28 mouse cellular contexts compared by ENCODE assay signal in the genomic region with DNA sequence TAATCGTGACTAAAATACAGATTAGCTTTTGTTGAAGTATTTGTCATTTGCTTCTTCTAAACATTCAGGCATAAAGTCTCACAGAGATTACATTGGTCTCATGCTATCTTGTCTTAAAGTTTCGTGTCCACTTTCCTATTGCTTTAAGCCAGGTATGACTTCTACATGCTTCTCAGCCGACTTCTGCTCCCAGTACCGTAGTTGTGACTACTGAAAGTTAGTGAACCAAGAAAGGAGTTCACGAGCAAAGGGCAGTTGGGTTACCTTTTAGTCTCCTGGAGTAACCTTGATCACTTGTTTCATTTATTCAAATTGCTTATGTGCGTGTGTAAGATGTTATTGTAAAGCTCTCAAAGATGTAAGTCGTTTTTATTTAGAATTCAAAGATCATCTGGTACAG. TPM values are rescaled to one million over a fixed set of nuclear protein-coding genes. Genes with fewer than 3 reads are reported as not detected.
DNase-seq lines count a peak whose midpoint lies in the region; ATAC-seq and TF ChIP-seq lines count a peak whose summit lies in the region.
"Had no signal": no experiment of that assay in that cellular context is flagged by ENCODE, and none has a peak within 500 bp of the region (broad histone marks: within the 10 kb centered on the region; RNA-seq: fewer than 3 reads in every experiment).

No protein-coding gene starts in this region.

- H3K9me3 ChIP-seq in intestine, embryonic 14.5 days (ENCODE audit: control insufficient read depth, low read length), result no peaks in the 10 kb centered on the region
- H3K9me3 ChIP-seq in intestine, embryonic 16.5 days (ENCODE audit: control insufficient read depth, low read length), result no peaks in the 10 kb centered on the region
- no peaks in the 10 kb centered on the region for H3K9me3 ChIP-seq in kidney, embryonic 16.5 days (ENCODE audit: low read length)
- H3K9me3 ChIP-seq in liver, postnatal 0 days (ENCODE audit: low read length), result no peaks in the 10 kb centered on the region
- H3K9me3 ChIP-seq: G1E had no signal

- TF ChIP-seq EP300 in liver, postnatal 0 days (IDR thresholded peaks at IDR 0.05; ENCODE audit: low read depth), result no peak

- H3K27ac ChIP-seq in intestine, embryonic 14.5 days (ENCODE audit: low read depth), result no peak overlapping the region
- H3K27ac ChIP-seq in intestine, embryonic 16.5 days (ENCODE audit: low read length), result no peak overlapping the region
- no peak overlapping the region for H3K27ac ChIP-seq in kidney, adult 2 months (ENCODE audit: insufficient read depth, low read depth, low read length)
- H3K27ac ChIP-seq in kidney, embryonic 16.5 days (ENCODE audit: low read length), result no peak overlapping the region
- peak overlapping the region; percentile 38; the same call in 1 of the 2 replicates for H3K27ac ChIP-seq in liver, adult 2 months (replicated peaks; ENCODE audit: insufficient read depth, low read depth, low read length)
- H3K27ac ChIP-seq in liver, postnatal 0 days (ENCODE audit: low read depth), result no peak overlapping the region

- no peaks in the 10 kb centered on the region for H3K36me3 ChIP-seq in intestine, embryonic 14.5 days (ENCODE audit: control insufficient read depth, insufficient read depth, low read length)
- H3K36me3 ChIP-seq in intestine, embryonic 16.5 days (ENCODE audit: control insufficient read depth, insufficient read depth, low read length), result no peaks in the 10 kb centered on the region
- H3K36me3 ChIP-seq in kidney, adult 2 months (ENCODE audit: control insufficient read depth, insufficient read depth, low read length), result peaks cover 8% of the 10 kb centered on the region
- H3K36me3 ChIP-seq in kidney, embryonic 16.5 days (ENCODE audit: insufficient read depth, low read length), result no peaks in the 10 kb centered on the region
- H3K36me3 ChIP-seq in liver, adult 2 months (ENCODE audit: control insufficient read depth, insufficient read depth, low read length), result peaks cover 85% of the 10 kb centered on the region
- peaks cover 31% of the 10 kb centered on the region for H3K36me3 ChIP-seq in liver, postnatal 0 days (replicated peaks; ENCODE audit: insufficient read depth, low read length)
- H3K36me3 ChIP-seq: G1E had no signal

- H3K4me1 ChIP-seq in intestine, embryonic 14.5 days (replicated peaks; ENCODE audit: control insufficient read depth, insufficient read depth, low read length), result no peaks in the 10 kb centered on the region
- H3K4me1 ChIP-seq in intestine, embryonic 16.5 days (ENCODE audit: control insufficient read depth, insufficient read depth, low read length), result no peaks in the 10 kb centered on the region
- peaks cover 10% of the 10 kb centered on the region; the same call in 1 of the 2 replicates for H3K4me1 ChIP-seq in kidney, adult 2 months (ENCODE audit: control insufficient read depth, insufficient read depth, low read length)
- peaks cover 5% of the 10 kb centered on the region for H3K4me1 ChIP-seq in kidney, embryonic 16.5 days (ENCODE audit: insufficient read depth, low read length)
- peaks cover 11% of the 10 kb centered on the region for H3K4me1 ChIP-seq in liver, adult 2 months (ENCODE audit: control insufficient read depth, insufficient read depth, low read length)
- no peaks in the 10 kb centered on the region for H3K4me1 ChIP-seq in liver, postnatal 0 days (ENCODE audit: insufficient read depth)

- H3K27me3 ChIP-seq in intestine, embryonic 14.5 days (replicated peaks; ENCODE audit: control insufficient read depth, insufficient read depth, low read length), result no peaks in the 10 kb centered on the region
- H3K27me3 ChIP-seq in intestine, embryonic 16.5 days (replicated peaks; ENCODE audit: control insufficient read depth, insufficient read depth, low read length), result no peaks in the 10 kb centered on the region
- H3K27me3 ChIP-seq in kidney, adult 2 months (replicated peaks; ENCODE audit: control insufficient read depth, insufficient read depth, low read length), result no peaks in the 10 kb centered on the region
- H3K27me3 ChIP-seq in kidney, embryonic 16.5 days (ENCODE audit: insufficient read depth, low read length), result no peaks in the 10 kb centered on the region
- no peaks in the 10 kb centered on the region for H3K27me3 ChIP-seq in liver, adult 2 months (ENCODE audit: control insufficient read depth, insufficient read depth, low read length)
- no peaks in the 10 kb centered on the region for H3K27me3 ChIP-seq in liver, postnatal 0 days (ENCODE audit: insufficient read depth, low read length)
- H3K27me3 ChIP-seq: CH12.LX, Patski had no signal

- no peak overlapping the region for H3K9ac ChIP-seq in intestine, embryonic 14.5 days (ENCODE audit: low read length)
- H3K9ac ChIP-seq in intestine, embryonic 16.5 days (ENCODE audit: low read depth, low read length), result no peak overlapping the region
- H3K9ac ChIP-seq in kidney, embryonic 16.5 days (replicated peaks; ENCODE audit: low read length), result no peak overlapping the region
- 0 out of 2 replicates have a peak overlapping the region, but pooled peaks have one; percentile 25 for H3K9ac ChIP-seq in liver, adult 2 months (ENCODE audit: low read depth, low read length)
- H3K9ac ChIP-seq in liver, postnatal 0 days (replicated peaks), result no peak overlapping the region

- H3K4me3 ChIP-seq in intestine, embryonic 14.5 days (ENCODE audit: low read depth, low read length), result no peak overlapping the region
- H3K4me3 ChIP-seq in intestine, embryonic 16.5 days (ENCODE audit: low read length), result no peak overlapping the region
- no peak overlapping the region for H3K4me3 ChIP-seq in kidney, adult 2 months (ENCODE audit: insufficient read depth, low read depth, low read length)
- no peak overlapping the region for H3K4me3 ChIP-seq in kidney, embryonic 16.5 days (ENCODE audit: low read length)
- H3K4me3 ChIP-seq in liver, adult 2 months (ENCODE audit: insufficient read depth, low read depth, low read length), result no peak overlapping the region
- H3K4me3 ChIP-seq in liver, postnatal 0 days (ENCODE audit: low read depth, low read length), result no peak overlapping the region

- no peak overlapping the region for H3K4me2 ChIP-seq in intestine, embryonic 14.5 days (ENCODE audit: low read length)
- no peak overlapping the region for H3K4me2 ChIP-seq in intestine, embryonic 16.5 days (ENCODE audit: low read depth, low read length)
- H3K4me2 ChIP-seq in kidney, embryonic 16.5 days (replicated peaks; ENCODE audit: low read depth, low read length), result no peak overlapping the region
- H3K4me2 ChIP-seq in liver, postnatal 0 days (ENCODE audit: low read depth, low read length), result no peak overlapping the region

- DNase-seq in intestine, embryonic 14.5 days (ENCODE audit: low spot score), result peak; percentile 32
- peak; percentile 63 for DNase-seq in kidney, adult 2 months
- no peak for DNase-seq in kidney, adult 18-20 months
- DNase-seq in kidney, adult 9 months, result peak; percentile 56
- no peak for DNase-seq in liver, adult 2 months (ENCODE audit: extremely low read depth, low read depth, low spot score)
- DNase-seq in liver, postnatal 0 days, result no peak
- DNase-seq: adrenal gland, adult 2 months; adrenal gland, adult 8-10 months; adrenal gland, postnatal 10 days; adrenal gland, postnatal 25 days; adrenal gland, postnatal 36 days; B cell, adult 2 months; cerebellum, adult 11 months; cerebellum, adult 11-12 months had no signal

- H3K79me2 ChIP-seq in liver, adult 2 months (ENCODE audit: control insufficient read depth, insufficient read depth, low read length), result no peaks in the 10 kb centered on the region

- no peak for TF ChIP-seq POLR2A in kidney, adult 2 months (IDR thresholded peaks at IDR 0.05; ENCODE audit: low read depth, low read length)
- TF ChIP-seq POLR2A in liver, adult 2 months (IDR thresholded peaks at IDR 0.05; ENCODE audit: extremely low read depth, insufficient read depth, low read length), result no peak

- 92% methylated on average over 7 of the region's 7 CpGs for WGBS in intestine, embryonic 14.5 days
- WGBS in intestine, embryonic 16.5 days, result 89% methylated on average over 7 of the region's 7 CpGs
- WGBS in kidney, adult 2 months, result 58% methylated on average over 7 of the region's 7 CpGs
- WGBS in kidney, embryonic 16.5 days, result 81% methylated on average over 7 of the region's 7 CpGs
- WGBS in liver, adult 2 months, result 53% methylated on average over 7 of the region's 7 CpGs
- 84% methylated on average over 7 of the region's 7 CpGs for WGBS in liver, postnatal 0 days (ENCODE audit: insufficient replicate concordance)

- no peak for TF ChIP-seq CTCF in kidney, adult 2 months (conservative IDR thresholded peaks at IDR 0.05; ENCODE audit: insufficient read depth, insufficient read length, low read depth, low read length)
- no peak for TF ChIP-seq CTCF in liver, adult 2 months (IDR thresholded peaks at IDR 0.05; ENCODE audit: low read depth, low read length)
- TF ChIP-seq CTCF in liver, postnatal 0 days (IDR thresholded peaks at IDR 0.05; ENCODE audit: low read depth), result no peak

- no peak for ATAC-seq in intestine, embryonic 14.5 days (replicated peaks; ENCODE audit: low FRiP score, low TSS enrichment, low read depth)
- no peak for ATAC-seq in intestine, embryonic 16.5 days
- ATAC-seq in kidney, embryonic 16.5 days (ENCODE audit: low FRiP score, low TSS enrichment), result no peak
- no peak for ATAC-seq in liver, postnatal 0 days
- ATAC-seq: activated CD4-positive, CD25-positive, alpha-beta regulatory T cell, adult 4 months; CD4-positive, CD25-positive, alpha-beta regulatory T cell, adult 4 months; Patski had no signal

RNA-seq across cellular contexts. Expression of gene Adh1, which starts 25.2 kb away (rescaled TPM):
- polyA plus RNA-seq in intestine, embryonic 14.5 days (2014; fragmentation: Nextera tagmentation; extraction: Ambion mirVana), result 14.9 and 22.9 TPM in 2 replicates
- 734 and 860 TPM in 2 replicates for polyA plus RNA-seq in intestine, embryonic 16.5 days (2015; fragmentation: Nextera tagmentation; extraction: Ambion mirVana)
- 251 and 256 TPM in 2 replicates for polyA plus RNA-seq in kidney, adult 2 months (2012; rRNA removed)
- polyA plus RNA-seq in kidney, embryonic 16.5 days (2015; fragmentation: Nextera tagmentation; extraction: Ambion mirVana), result 77.6 and 115 TPM in 2 replicates
- 2,711 and 3,373 TPM in 2 replicates for total RNA-seq in liver, adult 2 months (2014; rRNA removed)
- polyA plus RNA-seq in liver, adult 2 months (2012; rRNA removed), result 3,177 and 3,191 TPM in 2 replicates
- polyA plus RNA-seq in liver, postnatal 0 days (2015; fragmentation: Nextera tagmentation; extraction: Ambion mirVana), result 434 and 496 TPM in 2 replicates
- total RNA-seq: CH12.LX had no signal
- polyA plus RNA-seq: G1E had no signal

RNA-seq across cellular contexts. Expression of gene Adh6a, which starts 27.1 kb away (rescaled TPM):
- polyA plus RNA-seq in intestine, embryonic 14.5 days (2014; fragmentation: Nextera tagmentation; extraction: Ambion mirVana), result 0.31 TPM in 2 replicates
- 1.5 and 1.8 TPM in 2 replicates for polyA plus RNA-seq in intestine, embryonic 16.5 days (2015; fragmentation: Nextera tagmentation; extraction: Ambion mirVana)
- polyA plus RNA-seq in kidney, adult 2 months (2012; rRNA removed), result 0.07 and 0.23 TPM in 2 replicates
- polyA plus RNA-seq in kidney, embryonic 16.5 days (2015; fragmentation: Nextera tagmentation; extraction: Ambion mirVana), result 0.17 TPM in 1 of 2 replicates, not detected in the other
- total RNA-seq in liver, adult 2 months (2014; rRNA removed), result not detected in 2 replicates
- polyA plus RNA-seq in liver, adult 2 months (2012; rRNA removed), result not detected in 2 replicates
- not detected in 2 replicates for polyA plus RNA-seq in liver, postnatal 0 days (2015; fragmentation: Nextera tagmentation; extraction: Ambion mirVana)
- total RNA-seq: adrenal gland, adult 18-20 months; adrenal gland, adult 2 months; adrenal gland, adult 8-10 months; adrenal gland, postnatal 14 days; adrenal gland, postnatal 25 days; adrenal gland, postnatal 36 days; adrenal gland, postnatal 4 days; CH12.LX; ES-E14; MEL had no signal
- polyA plus RNA-seq: activated CD4-positive, CD25-positive, alpha-beta regulatory T cell, adult 4 months; adrenal gland, adult 2 months; brain, embryonic 14.5 days; C2C12; CD4-positive, CD25-positive, alpha-beta regulatory T cell, adult 4 months; G1E had no signal

RNA-seq across cellular contexts. Expression of gene Adh6b, which starts 55.6 kb away (rescaled TPM):
- 0.11 TPM in 1 of 2 replicates, not detected in the other for polyA plus RNA-seq in intestine, embryonic 14.5 days (2014; fragmentation: Nextera tagmentation; extraction: Ambion mirVana)
- 0.15 TPM in 1 of 2 replicates, not detected in the other for polyA plus RNA-seq in intestine, embryonic 16.5 days (2015; fragmentation: Nextera tagmentation; extraction: Ambion mirVana)
- 0.05 and 0.11 TPM in 2 replicates for polyA plus RNA-seq in kidney, adult 2 months (2012; rRNA removed)
- 0.29 and 0.71 TPM in 2 replicates for polyA plus RNA-seq in kidney, embryonic 16.5 days (2015; fragmentation: Nextera tagmentation; extraction: Ambion mirVana)
- total RNA-seq in liver, adult 2 months (2014; rRNA removed), result 0.07 TPM in 1 of 2 replicates, not detected in the other
- 0.06 TPM in 2 replicates for polyA plus RNA-seq in liver, adult 2 months (2012; rRNA removed)
- polyA plus RNA-seq in liver, postnatal 0 days (2015; fragmentation: Nextera tagmentation; extraction: Ambion mirVana), result 0.18 and 0.20 TPM in 2 replicates
- total RNA-seq: adrenal gland, postnatal 25 days; CH12.LX; ES-E14; MEL had no signal
- polyA plus RNA-seq: activated CD4-positive, CD25-positive, alpha-beta regulatory T cell, adult 4 months; adrenal gland, adult 2 months; C2C12; CD4-positive, CD25-positive, alpha-beta regulatory T cell, adult 4 months; G1E had no signal

Comparison
In these comparisons a context has a peak if more than half of its experiments do, and no peak if none do; other contexts are left out.
1. DNase-seq: peak in intestine, embryonic 14.5 days (single experiment), kidney, adult 2 months (single experiment) and kidney, adult 9 months (single experiment); none in kidney, adult 18-20 months (single experiment), liver, adult 2 months (single experiment) and liver, postnatal 0 days (single experiment).